11 mouse cellular contexts compared by ENCODE assay signal in genomic region chr9:69760371-69761301, GRCm38 (mm10). TPM values are rescaled to one million over a fixed set of nuclear protein-coding genes. Genes with fewer than 3 reads are reported as not detected.
DNase-seq lines count a peak whose midpoint lies in the region; ATAC-seq and TF ChIP-seq lines count a peak whose summit lies in the region.
"Had no signal": no experiment of that assay in that cellular context is flagged by ENCODE, and none has a peak within 500 bp of the region (broad histone marks: within the 10 kb centered on the region; RNA-seq: fewer than 3 reads in every experiment).

Foxb1 (minus strand) TSS chr9:69760940.

- H3K4me3 ChIP-seq in kidney, adult 2 months (ENCODE audit: insufficient read depth, low read depth, low read length) = no peak within 1 kb of the TSS
- peak within 1 kb of the TSS; percentile 40 for H3K4me3 ChIP-seq in hindbrain, embryonic 13.5 days
- peak within 1 kb of the TSS; percentile 53 for H3K4me3 ChIP-seq in neural tube, embryonic 12.5 days
- no peak within 1 kb of the TSS for H3K4me3 ChIP-seq in layer of hippocampus, adult 2 months

- peak within 1 kb of the TSS; percentile 52 for H3K4me2 ChIP-seq in hindbrain, embryonic 13.5 days
- peak within 1 kb of the TSS; percentile 71 for H3K4me2 ChIP-seq in neural tube, embryonic 12.5 days (replicated peaks)

- no peaks in the 10 kb centered on the region for H3K36me3 ChIP-seq in kidney, adult 2 months (ENCODE audit: control insufficient read depth, insufficient read depth, low read length)
- H3K36me3 ChIP-seq in hindbrain, embryonic 13.5 days = no peaks in the 10 kb centered on the region
- H3K36me3 ChIP-seq in neural tube, embryonic 12.5 days = no peaks in the 10 kb centered on the region

- WGBS in kidney, adult 2 months = 2% methylated on average over 60 of the region's 60 CpGs
- under 1% methylated on average over 60 of the region's 60 CpGs for WGBS in hindbrain, embryonic 13.5 days
- under 1% methylated on average over 60 of the region's 60 CpGs for WGBS in neural tube, embryonic 12.5 days

- TF ChIP-seq CTCF in kidney, adult 2 months (conservative IDR thresholded peaks at IDR 0.05; ENCODE audit: insufficient read depth, insufficient read length, low read depth, low read length) = no peak
- no peak for TF ChIP-seq CTCF in layer of hippocampus, adult 2 months (conservative IDR thresholded peaks at IDR 0.05)

- no peak for TF ChIP-seq POLR2A in kidney, adult 2 months (IDR thresholded peaks at IDR 0.05; ENCODE audit: low read depth, low read length)

- peak; percentile 52 for ATAC-seq in hindbrain, embryonic 13.5 days (ENCODE audit: low FRiP score)
- 0 out of 2 replicates have a peak, but pooled peaks have one; percentile 7 for ATAC-seq in neural tube, embryonic 12.5 days (ENCODE audit: low FRiP score, low read depth)
- ATAC-seq in frontal cortex, adult (ENCODE audit: low TSS enrichment) = no peak

- peak; percentile 5 for DNase-seq in kidney, adult 18-20 months
- no peak for DNase-seq in kidney, adult 2 months
- DNase-seq in embryo, embryonic 10.5 days (ENCODE audit: low spot score) = peak; percentile 80
- no peak for DNase-seq in layer of hippocampus, adult 2 months (ENCODE audit: low spot score in 2 of 2)
- DNase-seq in left cerebral cortex, postnatal 25 days (ENCODE audit: low spot score in 2 of 2) = no peak
- DNase-seq: cerebellum, adult 18-20 months; gastrocnemius, postnatal 36 days had no signal

- no peak within 1 kb of the TSS for H3K27ac ChIP-seq in kidney, adult 2 months (ENCODE audit: insufficient read depth, low read depth, low read length)
- peak within 1 kb of the TSS; percentile 65 for H3K27ac ChIP-seq in hindbrain, embryonic 13.5 days
- no peak within 1 kb of the TSS for H3K27ac ChIP-seq in neural tube, embryonic 12.5 days
- no peak within 1 kb of the TSS for H3K27ac ChIP-seq in layer of hippocampus, adult 2 months

- H3K9ac ChIP-seq in hindbrain, embryonic 13.5 days = peak within 1 kb of the TSS; percentile 73
- peak within 1 kb of the TSS; percentile 78 for H3K9ac ChIP-seq in neural tube, embryonic 12.5 days

- intact Hi-C loops in left cerebral cortex, postnatal 25 days (cut with DNase I) = loop anchor here (5.0 to 10.0 kb wide), 3 partner anchors 88 to 1454 kb away; partner anchors contain the start of genes Aldh1a2 and Bnip2

- H3K4me1 ChIP-seq in kidney, adult 2 months (ENCODE audit: control insufficient read depth, insufficient read depth, low read length) = no peaks in the 10 kb centered on the region; the same call in 1 of the 2 replicates
- peaks cover 57% of the 10 kb centered on the region for H3K4me1 ChIP-seq in hindbrain, embryonic 13.5 days (replicated peaks)
- H3K4me1 ChIP-seq in neural tube, embryonic 12.5 days = peaks cover 57% of the 10 kb centered on the region

- peaks cover 6% of the 10 kb centered on the region for H3K27me3 ChIP-seq in kidney, adult 2 months (replicated peaks; ENCODE audit: control insufficient read depth, insufficient read depth, low read length)
- peaks cover 95% of the 10 kb centered on the region for H3K27me3 ChIP-seq in hindbrain, embryonic 13.5 days
- H3K27me3 ChIP-seq in neural tube, embryonic 12.5 days (replicated peaks) = peaks cover 65% of the 10 kb centered on the region

- H3K9me3 ChIP-seq in hindbrain, embryonic 13.5 days = no peaks in the 10 kb centered on the region
- H3K9me3 ChIP-seq in neural tube, embryonic 12.5 days = no peaks in the 10 kb centered on the region

RNA-seq across cellular contexts. Expression of gene Foxb1, which starts in this region (rescaled TPM):
- polyA plus RNA-seq in kidney, adult 2 months (2012; rRNA removed) = not detected in 2 replicates
- polyA plus RNA-seq in hindbrain, embryonic 13.5 days (2015; fragmentation: Nextera tagmentation; extraction: Ambion mirVana) = 8.5 and 10.5 TPM in 2 replicates
- 8.5 and 9.7 TPM in 2 replicates for polyA plus RNA-seq in neural tube, embryonic 12.5 days (2016; fragmentation: Nextera tagmentation; extraction: Ambion mirVana)
- total RNA-seq in layer of hippocampus, adult 2 months (2021) = not detected
- not detected for total RNA-seq in left cerebral cortex, postnatal 25 days (2021)
- total RNA-seq: gastrocnemius, postnatal 36 days; liver, adult 2 months had no signal
- polyA plus RNA-seq: liver, adult 2 months had no signal

Comparison
In these comparisons a context has a peak if more than half of its experiments do, and no peak if none do; other contexts are left out.
1. DNase-seq: peak in kidney, adult 18-20 months (single experiment) and embryo, embryonic 10.5 days (single experiment); none in kidney, adult 2 months (single experiment), layer of hippocampus, adult 2 months (0 of 2) and left cerebral cortex, postnatal 25 days (0 of 2).
2. H3K4me3 ChIP-seq: peak in hindbrain, embryonic 13.5 days (single experiment) and neural tube, embryonic 12.5 days (single experiment); none in kidney, adult 2 months (single experiment) and layer of hippocampus, adult 2 months (single experiment).